Mouse (Mus musculus) mouse embryonic stem cell (cell line): ENCODE measurements around the gene Stxbp3.

Experiments
- in situ Hi-C, 2 experiments: fragments of 300-500 bp; cut with MboI; formaldehyde crosslinking; loops; 1 replicate in 1 of 2; 3 replicates in 1 of 2; pipeline ENCODE4 v1.14.3; 2019 to 2020; ENCODE audit warnings: low sequenced_read_pairs in 2 of 2, low pct_unique_long_range_greater_than_20kb in 1 of 2, mixed read lengths in 1 of 2; ENCODE audit not compliant: unreplicated experiment in 1 of 2

The Stxbp3 gene

GRCm38 (mm10) chr3:108778761-108779540, 61.4 kb downstream of the Stxbp3 start:
- in situ Hi-C loops: no loop called here

GRCm38 (mm10) chr3:108772811-108773210, 67.5 kb downstream of the Stxbp3 start:
- in situ Hi-C loops: no loop called here

GRCm38 (mm10) chr3:108772211-108772610, 68.1 kb downstream of the Stxbp3 start:
- in situ Hi-C loops: no loop called here

- in situ Hi-C loops: no loop called here
Observed at GRCm38 (mm10) chr3:108770725-108771368, 69.5 kb downstream of the Stxbp3 start.

GRCm38 (mm10) chr3:108769547-108769946, 70.8 kb downstream of the Stxbp3 start:
- in situ Hi-C loops: no loop called here

GRCm38 (mm10) chr3:108767416-108767815, 72.9 kb downstream of the Stxbp3 start:
- in situ Hi-C loops: no loop called here

GRCm38 (mm10) chr3:108766943-108767342, 73.4 kb downstream of the Stxbp3 start:
- in situ Hi-C loops: no loop called here

GRCm38 (mm10) chr3:108765476-108765875, 74.8 kb downstream of the Stxbp3 start:
- in situ Hi-C loops: no loop called here

- in situ Hi-C loops: no loop called here
Observed at GRCm38 (mm10) chr3:108764976-108765375, 75.3 kb downstream of the Stxbp3 start.

GRCm38 (mm10) chr3:108763691-108764090, 76.6 kb downstream of the Stxbp3 start:
- in situ Hi-C loops: no loop called here

GRCm38 (mm10) chr3:108762597-108763111, 77.7 kb downstream of the Stxbp3 start:
- in situ Hi-C loops: no loop called here

GRCm38 (mm10) chr3:108759566-108760420, 80.5 kb downstream of the Stxbp3 start:
- in situ Hi-C loops: no loop called here

- in situ Hi-C loops: no loop called here
Observed at GRCm38 (mm10) chr3:108757570-108757969, 82.8 kb downstream of the Stxbp3 start.

- in situ Hi-C loops: no loop called here
Observed at GRCm38 (mm10) chr3:108756131-108756530, 84.2 kb downstream of the Stxbp3 start.

GRCm38 (mm10) chr3:108755542-108755941, 84.8 kb downstream of the Stxbp3 start:
- in situ Hi-C loops: no loop called here

- in situ Hi-C loops: no loop called here
Observed at GRCm38 (mm10) chr3:108754541-108754940, 85.8 kb downstream of the Stxbp3 start.

- in situ Hi-C loops: no loop called here
Observed at GRCm38 (mm10) chr3:108751691-108752090, 88.6 kb downstream of the Stxbp3 start.

GRCm38 (mm10) chr3:108751061-108751460, 89.3 kb downstream of the Stxbp3 start:
- in situ Hi-C loops: no loop called here

- in situ Hi-C loops: no loop called here
Observed at GRCm38 (mm10) chr3:108744060-108744459, 96.3 kb downstream of the Stxbp3 start.
